Mouse (Mus musculus) liver, postnatal 0 days (tissue): ENCODE results near the gene Gm48552.

Source experiments
- CTCF ChIP-seq: sonication (generic); IDR thresholded peaks from 2 replicates; pipeline ENCODE4 v1.5.1; 2016; ENCODE audit warnings: antibody characterized with exemption, low read depth
- EP300 ChIP-seq: IDR thresholded peaks from 2 replicates; pipeline ENCODE4 v1.6.1; 2016; ENCODE audit warnings: antibody characterized with exemption, low read depth, mild to moderate bottlenecking

DNA sequence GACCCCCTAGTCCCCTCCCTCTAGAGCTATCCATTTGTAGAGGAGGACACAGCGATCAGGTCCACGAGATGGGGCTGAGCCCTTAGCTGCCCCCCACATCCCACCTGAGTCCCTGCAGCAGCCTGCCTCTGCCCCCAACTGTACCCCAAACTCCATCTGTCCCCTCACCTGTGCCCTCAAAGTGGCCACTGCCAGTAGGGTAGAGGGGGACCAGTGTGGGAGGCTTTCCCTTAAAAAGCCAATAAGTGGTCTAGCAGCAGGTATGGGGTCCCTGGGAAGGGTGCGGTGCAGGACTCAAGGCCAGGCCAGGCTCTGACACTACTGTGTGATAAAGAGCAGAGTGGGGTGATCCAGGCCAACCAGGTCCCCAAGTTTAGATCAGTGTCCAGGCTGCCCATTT is 38.5 kb downstream of the Gm48552 start:
- TF ChIP-seq EP300, result no peak
- no peak for TF ChIP-seq CTCF
